Mouse (Mus musculus): ENCODE data around the gene Lrp1. TPM values are rescaled to one million over a fixed set of nuclear protein-coding genes. Genes with fewer than 3 reads are reported as not detected.

Lrp1 gene
- polyA plus RNA-seq, 1 experiment from 2014 or later, result 67.2 TPM

- H3K4me3 ChIP-seq (replicated peaks), result no peak overlapping the region
- ATAC-seq, result no peak
- 80% methylated on average over 30 of the region's 30 CpGs for WGBS
- H3K4me1 ChIP-seq (replicated peaks), result peaks cover 70% of the 10 kb centered on the region
- no peak overlapping the region for H3K9ac ChIP-seq
- H3K36me3 ChIP-seq, result peaks cover 13% of the 10 kb centered on the region
- no peaks in the 10 kb centered on the region for H3K9me3 ChIP-seq
- H3K27me3 ChIP-seq (replicated peaks), result no peaks in the 10 kb centered on the region
- peak overlapping the region; percentile 84 for H3K27ac ChIP-seq
- H3K4me2 ChIP-seq (replicated peaks), result no peak overlapping the region
Observed at GRCm38 (mm10) chr10:127594930-127595715, 25.8 kb downstream of the Lrp1 start.

GRCm38 (mm10) chr10:127594405-127594804, 26.5 kb downstream of the Lrp1 start:
- Histone ChIP-seq H3K9ac (no peak overlapping the region), H3K36me3 (peaks cover 19% of the 10 kb centered on the region), H3K9me3 (no peaks in the 10 kb centered on the region), H3K4me2 (replicated peaks) (no peak overlapping the region), H3K27ac (peak overlapping the region; percentile 84; the same call in 1 of the 2 replicates), H3K27me3 (replicated peaks) (no peaks in the 10 kb centered on the region), H3K4me3 (replicated peaks) (no peak overlapping the region), H3K4me1 (replicated peaks) (peaks cover 62% of the 10 kb centered on the region)
- WGBS, result 71% methylated on average over 8 of the region's 8 CpGs
- no peak for ATAC-seq

- H3K27ac ChIP-seq, result peak overlapping the region; percentile 55; the same call in 1 of the 2 replicates
Observed at GRCm38 (mm10) chr10:127592850-127593249, 28.1 kb downstream of the Lrp1 start.

GRCm38 (mm10) chr10:127592423-127592822, 28.5 kb downstream of the Lrp1 start:
- ATAC-seq, result 0 out of 2 replicates have a peak, but pooled peaks have one; percentile 32
- peaks cover 46% of the 10 kb centered on the region for H3K4me1 ChIP-seq (replicated peaks)
- WGBS, result 82% methylated on average over 7 of the region's 7 CpGs

More at GRCm38 (mm10) chr10:127592850-127593249, 28.1 kb downstream of the Lrp1 start:
- Histone ChIP-seq H3K4me1 (replicated peaks) (peaks cover 50% of the 10 kb centered on the region), H3K9ac (no peak overlapping the region), H3K27me3 (replicated peaks) (no peaks in the 10 kb centered on the region), H3K4me2 (replicated peaks) (no peak overlapping the region), H3K9me3 (no peaks in the 10 kb centered on the region), H3K36me3 (peaks cover 31% of the 10 kb centered on the region), H3K4me3 (replicated peaks) (no peak overlapping the region)
- WGBS, result 59% methylated on average over 13 of the region's 13 CpGs
- peak; percentile 56 for ATAC-seq

GRCm38 (mm10) chr10:127591514-127591913, 29.4 kb downstream of the Lrp1 start:
- Histone ChIP-seq H3K36me3 (peaks cover 39% of the 10 kb centered on the region), H3K4me2 (replicated peaks) (no peak overlapping the region), H3K4me3 (replicated peaks) (no peak overlapping the region), H3K9ac (no peak overlapping the region), H3K27me3 (replicated peaks) (no peaks in the 10 kb centered on the region), H3K4me1 (replicated peaks) (peaks cover 38% of the 10 kb centered on the region), H3K27ac (peak overlapping the region; percentile 55), H3K9me3 (no peaks in the 10 kb centered on the region)
- 38% methylated on average over 7 of the region's 7 CpGs for WGBS
- peak; percentile 52 for ATAC-seq

More at GRCm38 (mm10) chr10:127592423-127592822, 28.5 kb downstream of the Lrp1 start:
- Histone ChIP-seq H3K4me3 (replicated peaks) (no peak overlapping the region), H3K4me2 (replicated peaks) (no peak overlapping the region), H3K9ac (no peak overlapping the region), H3K36me3 (peaks cover 34% of the 10 kb centered on the region), H3K9me3 (no peaks in the 10 kb centered on the region), H3K27ac (0 out of 2 replicates have a peak overlapping the region, but pooled peaks have one; percentile 55), H3K27me3 (replicated peaks) (no peaks in the 10 kb centered on the region)

- no peak overlapping the region for H3K4me2 ChIP-seq (replicated peaks)
- peaks cover 32% of the 10 kb centered on the region for H3K4me1 ChIP-seq (replicated peaks)
- H3K36me3 ChIP-seq, result peaks cover 42% of the 10 kb centered on the region
- peak overlapping the region; percentile 55 for H3K27ac ChIP-seq
- H3K27me3 ChIP-seq (replicated peaks), result no peaks in the 10 kb centered on the region
- no peak overlapping the region for H3K4me3 ChIP-seq (replicated peaks)
- no peak overlapping the region for H3K9ac ChIP-seq
- no peaks in the 10 kb centered on the region for H3K9me3 ChIP-seq
- ATAC-seq, result no peak
- WGBS, result 82% methylated on average over 7 of the region's 7 CpGs
Observed at GRCm38 (mm10) chr10:127590831-127591451, 30.0 kb downstream of the Lrp1 start.

GRCm38 (mm10) chr10:127590256-127590655, 30.7 kb downstream of the Lrp1 start:
- Histone ChIP-seq H3K4me2 (replicated peaks) (no peak overlapping the region), H3K4me1 (replicated peaks) (peaks cover 26% of the 10 kb centered on the region), H3K9me3 (no peaks in the 10 kb centered on the region), H3K27ac (no peak overlapping the region), H3K9ac (no peak overlapping the region), H3K4me3 (replicated peaks) (no peak overlapping the region), H3K36me3 (peaks cover 41% of the 10 kb centered on the region), H3K27me3 (replicated peaks) (no peaks in the 10 kb centered on the region)
- ATAC-seq, result no peak
- WGBS, result 87% methylated on average over 12 of the region's 12 CpGs

GRCm38 (mm10) chr10:127587776-127588175, 33.2 kb downstream of the Lrp1 start:
- Histone ChIP-seq H3K9me3 (no peaks in the 10 kb centered on the region), H3K36me3 (peaks cover 48% of the 10 kb centered on the region), H3K9ac (no peak overlapping the region), H3K27ac (no peak overlapping the region), H3K4me1 (replicated peaks) (peaks cover 13% of the 10 kb centered on the region), H3K4me3 (replicated peaks) (no peak overlapping the region), H3K4me2 (replicated peaks) (no peak overlapping the region), H3K27me3 (replicated peaks) (no peaks in the 10 kb centered on the region)
- WGBS, result 89% methylated on average over 8 of the region's 8 CpGs
- no peak for ATAC-seq

- Histone ChIP-seq H3K27ac (no peak overlapping the region), H3K4me2 (replicated peaks) (no peak overlapping the region), H3K4me3 (replicated peaks) (no peak overlapping the region), H3K27me3 (replicated peaks) (no peaks in the 10 kb centered on the region), H3K9ac (no peak overlapping the region), H3K36me3 (peaks cover 57% of the 10 kb centered on the region), H3K9me3 (no peaks in the 10 kb centered on the region), H3K4me1 (replicated peaks) (peaks cover 2% of the 10 kb centered on the region)
- ATAC-seq, result no peak
- WGBS, result 78% methylated on average over 4 of the region's 4 CpGs
Observed at GRCm38 (mm10) chr10:127586209-127586608, 34.7 kb downstream of the Lrp1 start.

GRCm38 (mm10) chr10:127585598-127585997, 35.4 kb downstream of the Lrp1 start:
- Histone ChIP-seq H3K4me1 (replicated peaks) (no peaks in the 10 kb centered on the region), H3K27ac (no peak overlapping the region), H3K36me3 (peaks cover 60% of the 10 kb centered on the region), H3K4me2 (replicated peaks) (no peak overlapping the region), H3K4me3 (replicated peaks) (no peak overlapping the region), H3K9ac (no peak overlapping the region), H3K9me3 (no peaks in the 10 kb centered on the region), H3K27me3 (replicated peaks) (no peaks in the 10 kb centered on the region)
- WGBS, result 80% methylated on average over 2 of the region's 2 CpGs
- no peak for ATAC-seq

- Histone ChIP-seq H3K4me3 (replicated peaks) (no peak overlapping the region), H3K9me3 (no peaks in the 10 kb centered on the region), H3K27me3 (replicated peaks) (no peaks in the 10 kb centered on the region), H3K27ac (no peak overlapping the region), H3K4me1 (replicated peaks) (no peaks in the 10 kb centered on the region), H3K4me2 (replicated peaks) (no peak overlapping the region), H3K36me3 (peaks cover 48% of the 10 kb centered on the region), H3K9ac (no peak overlapping the region)
- 67% methylated on average over 8 of the region's 8 CpGs for WGBS
- peak; percentile 83 for ATAC-seq
Observed at GRCm38 (mm10) chr10:127583649-127584048, 37.3 kb downstream of the Lrp1 start.

- Histone ChIP-seq H3K36me3 (peaks cover 51% of the 10 kb centered on the region), H3K4me1 (replicated peaks) (0 out of 2 replicates have a peak, but pooled peaks cover 3% of the 10 kb centered on the region), H3K27ac (no peak overlapping the region), H3K9me3 (no peaks in the 10 kb centered on the region), H3K9ac (no peak overlapping the region), H3K4me3 (replicated peaks) (no peak overlapping the region), H3K4me2 (replicated peaks) (no peak overlapping the region), H3K27me3 (replicated peaks) (no peaks in the 10 kb centered on the region)
- no peak for ATAC-seq
- WGBS, result 89% methylated on average over 9 of the region's 9 CpGs
Observed at GRCm38 (mm10) chr10:127581291-127581690, 39.7 kb downstream of the Lrp1 start.

All from intestine, embryonic 15.5 days (tissue).